Comparison of ENCODE assay signal across 8 mouse cellular contexts in genomic region chr7:24904936-24905335, GRCm38 (mm10). TPM values are rescaled to one million over a fixed set of nuclear protein-coding genes. Genes with fewer than 3 reads are reported as not detected.
A peak's percentile ranks its signal among the peaks of the same experiment; 100 is the strongest.
DNase-seq lines count a peak whose midpoint lies in the region; ATAC-seq and TF ChIP-seq lines count a peak whose summit lies in the region.

No protein-coding gene starts in this region.

- H3K9ac ChIP-seq in hindbrain, postnatal 0 days (replicated peaks; ENCODE audit: low read length), result peak overlapping the region; percentile 71; the same call in 1 of the 2 replicates
- peak overlapping the region; percentile 76 for H3K9ac ChIP-seq in liver, embryonic 11.5 days (ENCODE audit: low read depth, low read length)
- peak overlapping the region; percentile 72; the same call in 1 of the 2 replicates for H3K9ac ChIP-seq in stomach, postnatal 0 days (ENCODE audit: low read length)

- H3K9me3 ChIP-seq in erythroblast, embryonic 14.5 days (ENCODE audit: control insufficient read depth, low read length), result no peaks in the 10 kb centered on the region
- H3K9me3 ChIP-seq in hindbrain, postnatal 0 days (ENCODE audit: low read length), result no peaks in the 10 kb centered on the region
- H3K9me3 ChIP-seq in liver, embryonic 11.5 days (ENCODE audit: control insufficient read depth, low read length), result no peaks in the 10 kb centered on the region
- H3K9me3 ChIP-seq in stomach, postnatal 0 days (ENCODE audit: control insufficient read depth, low read length), result no peaks in the 10 kb centered on the region

- peak overlapping the region; percentile 86 for H3K4me2 ChIP-seq in hindbrain, postnatal 0 days (ENCODE audit: low read depth, low read length)
- H3K4me2 ChIP-seq in liver, embryonic 11.5 days, result peak overlapping the region; percentile 85
- peak overlapping the region; percentile 97 for H3K4me2 ChIP-seq in myocyte (ENCODE audit: low read depth)
- peak overlapping the region; percentile 90 for H3K4me2 ChIP-seq in stomach, postnatal 0 days (replicated peaks; ENCODE audit: low read depth)

- TF ChIP-seq CTCF in hindbrain, postnatal 0 days (IDR thresholded peaks at IDR 0.05; ENCODE audit: low read depth), result peak; percentile 88
- peak; percentile 87 for TF ChIP-seq CTCF in stomach, postnatal 0 days (IDR thresholded peaks at IDR 0.05; ENCODE audit: low read depth)

- peak overlapping the region; percentile 71 for H3K4me3 ChIP-seq in brown adipose tissue, adult 24 weeks (ENCODE audit: insufficient read depth, low read depth, low read length)
- peak overlapping the region; percentile 86 for H3K4me3 ChIP-seq in erythroblast, embryonic 14.5 days (replicated peaks)
- H3K4me3 ChIP-seq in hindbrain, postnatal 0 days (ENCODE audit: low read length), result peak overlapping the region; percentile 62
- peak overlapping the region; percentile 80 for H3K4me3 ChIP-seq in liver, embryonic 11.5 days (ENCODE audit: low read depth, low read length)
- H3K4me3 ChIP-seq in myocyte, result peak overlapping the region; percentile 73
- H3K4me3 ChIP-seq in stomach, postnatal 0 days (ENCODE audit: low read depth, low read length), result peak overlapping the region; percentile 73

- TF ChIP-seq POLR2A in myocyte (IDR thresholded peaks at IDR 0.05; ENCODE audit: insufficient read length, low read depth), result no peak

- H3ac ChIP-seq in myocyte (ENCODE audit: control insufficient read depth, insufficient read length), result peak overlapping the region; percentile 8

- no peak overlapping the region for H3K27ac ChIP-seq in brown adipose tissue, adult 24 weeks (replicated peaks; ENCODE audit: low read depth, low read length)
- H3K27ac ChIP-seq in hindbrain, postnatal 0 days, result peak overlapping the region; percentile 68
- H3K27ac ChIP-seq in liver, embryonic 11.5 days (ENCODE audit: low read depth, low read length), result peak overlapping the region; percentile 84
- H3K27ac ChIP-seq in stomach, postnatal 0 days (replicated peaks), result peak overlapping the region; percentile 93; the same call in 1 of the 2 replicates

- WGBS in hindbrain, postnatal 0 days, result 12% methylated on average over 3 of the region's 3 CpGs
- WGBS in liver, embryonic 11.5 days, result 18% methylated on average over 3 of the region's 3 CpGs
- 11% methylated on average over 3 of the region's 3 CpGs for WGBS in stomach, postnatal 0 days

- H3K27me3 ChIP-seq in erythroblast, embryonic 14.5 days (ENCODE audit: control insufficient read depth), result no peaks in the 10 kb centered on the region
- no peaks in the 10 kb centered on the region for H3K27me3 ChIP-seq in hindbrain, postnatal 0 days (ENCODE audit: insufficient read depth, low read length)
- no peaks in the 10 kb centered on the region for H3K27me3 ChIP-seq in liver, embryonic 11.5 days (replicated peaks; ENCODE audit: control insufficient read depth, insufficient read depth, low read length)
- no peaks in the 10 kb centered on the region for H3K27me3 ChIP-seq in myocyte (ENCODE audit: control insufficient read depth, insufficient read depth, insufficient read length)
- H3K27me3 ChIP-seq in stomach, postnatal 0 days (ENCODE audit: control insufficient read depth, insufficient read depth, low read length), result no peaks in the 10 kb centered on the region

- no peaks in the 10 kb centered on the region for H3K4me1 ChIP-seq in brown adipose tissue, adult 24 weeks (ENCODE audit: control insufficient read depth, insufficient read depth, insufficient read length, low read length)
- peaks cover 73% of the 10 kb centered on the region for H3K4me1 ChIP-seq in erythroblast, embryonic 14.5 days (ENCODE audit: control insufficient read depth)
- peaks cover 6% of the 10 kb centered on the region; the same call in 1 of the 2 replicates for H3K4me1 ChIP-seq in hindbrain, postnatal 0 days (ENCODE audit: insufficient read depth, low read length)
- peaks cover 39% of the 10 kb centered on the region for H3K4me1 ChIP-seq in liver, embryonic 11.5 days (replicated peaks; ENCODE audit: control insufficient read depth, insufficient read depth, low read length)
- H3K4me1 ChIP-seq in stomach, postnatal 0 days (replicated peaks; ENCODE audit: control insufficient read depth, insufficient read depth), result no peaks in the 10 kb centered on the region; the same call in 1 of the 2 replicates

- H3K36me3 ChIP-seq in erythroblast, embryonic 14.5 days (ENCODE audit: control insufficient read depth), result peaks cover 41% of the 10 kb centered on the region
- H3K36me3 ChIP-seq in hindbrain, postnatal 0 days (ENCODE audit: insufficient read depth, low read length), result peaks cover 6% of the 10 kb centered on the region; the same call in 1 of the 2 replicates
- H3K36me3 ChIP-seq in liver, embryonic 11.5 days (ENCODE audit: control insufficient read depth, insufficient read depth, low read length), result peaks cover 15% of the 10 kb centered on the region
- H3K36me3 ChIP-seq in myocyte (ENCODE audit: control insufficient read depth, insufficient read depth), result peaks cover 5% of the 10 kb centered on the region
- H3K36me3 ChIP-seq in stomach, postnatal 0 days (ENCODE audit: control insufficient read depth, insufficient read depth, low read length), result peaks cover 11% of the 10 kb centered on the region; the same call in 1 of the 2 replicates

- peak; percentile 75 for DNase-seq in adrenal gland, postnatal 10 days
- DNase-seq in adrenal gland, adult 18-20 months (ENCODE audit: low spot score in 2 of 2), result no peak
- peak; percentile 81 for DNase-seq in hindbrain, postnatal 0 days (ENCODE audit: low spot score)
- DNase-seq in liver, embryonic 11.5 days (ENCODE audit: low spot score), result no peak
- peak; percentile 79 for DNase-seq in stomach, postnatal 0 days (ENCODE audit: low spot score)

- no peak for TF ChIP-seq EP300 in stomach, postnatal 0 days (optimal IDR thresholded peaks at IDR 0.05)

- ATAC-seq in hindbrain, postnatal 0 days, result no peak
- ATAC-seq in liver, embryonic 11.5 days (replicated peaks; ENCODE audit: low FRiP score), result peak; percentile 46
- ATAC-seq in stomach, postnatal 0 days (ENCODE audit: low FRiP score, low TSS enrichment), result 0 out of 2 replicates have a peak, but pooled peaks have one; percentile 24

- peaks cover 18% of the 10 kb centered on the region for H3K79me2 ChIP-seq in myocyte (ENCODE audit: control insufficient read depth, insufficient read depth)

RNA-seq across cellular contexts. Expression of gene Arhgef1, which starts 2.2 kb away (rescaled TPM):
- 100 to 1,000 TPM in 1 of 2 experiments, 10 to 100 TPM in 1; 93.0 to 137 TPM for total RNA-seq in adrenal gland, postnatal 10 days (2021)
- 10 to 100 TPM; 83.2 to 85.5 TPM for total RNA-seq in adrenal gland, adult 18-20 months (2021)
- 26.1 and 28.4 TPM in 2 replicates for polyA plus RNA-seq in brown adipose tissue, adult 24 weeks (2012; ENCODE audit: insufficient read depth, insufficient read length, missing spikeins)
- polyA plus RNA-seq in erythroblast, embryonic 14.5 days (2012), result 20.6 and 20.7 TPM in 2 replicates
- total RNA-seq in hindbrain, postnatal 0 days (2014; rRNA removed), result 16.9 and 33.6 TPM in 2 replicates
- polyA plus RNA-seq in hindbrain, postnatal 0 days (2015; fragmentation: Nextera tagmentation; extraction: Ambion mirVana), result 33.9 and 39.0 TPM in 2 replicates
- 98.6 and 103 TPM in 2 replicates for polyA plus RNA-seq in liver, embryonic 11.5 days (2014; fragmentation: Nextera tagmentation; extraction: Ambion mirVana)
- 51.4 TPM for polyA plus RNA-seq in myocyte (2012; fragmentation: generic; extraction: Trizol)
- polyA plus RNA-seq in stomach, postnatal 0 days (2015; fragmentation: Nextera tagmentation; extraction: Ambion mirVana), result 45.2 and 49.9 TPM in 2 replicates

RNA-seq across cellular contexts. Expression of gene Cd79a, which starts 7.8 kb away (rescaled TPM):
- total RNA-seq in adrenal gland, postnatal 10 days (2021), result 1 to 10 TPM; 9.6 to 9.8 TPM
- total RNA-seq in adrenal gland, adult 18-20 months (2021), result 1 to 10 TPM in 1 of 2 experiments, under 1 TPM in 1; 0.74 to 1.0 TPM
- 0.71 and 0.96 TPM in 2 replicates for polyA plus RNA-seq in brown adipose tissue, adult 24 weeks (2012; ENCODE audit: insufficient read depth, insufficient read length, missing spikeins)
- polyA plus RNA-seq in erythroblast, embryonic 14.5 days (2012), result 0.08 and 0.10 TPM in 2 replicates
- total RNA-seq in hindbrain, postnatal 0 days (2014; rRNA removed), result 0.10 and 0.11 TPM in 2 replicates
- 0.63 and 0.93 TPM in 2 replicates for polyA plus RNA-seq in hindbrain, postnatal 0 days (2015; fragmentation: Nextera tagmentation; extraction: Ambion mirVana)
- 0.12 TPM in 1 of 2 replicates, not detected in the other for polyA plus RNA-seq in liver, embryonic 11.5 days (2014; fragmentation: Nextera tagmentation; extraction: Ambion mirVana)
- 0.12 TPM for polyA plus RNA-seq in myocyte (2012; fragmentation: generic; extraction: Trizol)
- polyA plus RNA-seq in stomach, postnatal 0 days (2015; fragmentation: Nextera tagmentation; extraction: Ambion mirVana), result 0.25 and 0.44 TPM in 2 replicates

RNA-seq across cellular contexts. Expression of gene Rps19, which starts 20.8 kb away (rescaled TPM):
- 1,000 to 10,000 TPM; 1,109 to 1,195 TPM for total RNA-seq in adrenal gland, postnatal 10 days (2021)
- total RNA-seq in adrenal gland, adult 18-20 months (2021), result 100 to 1,000 TPM; 871 to 959 TPM
- 1,002 and 1,046 TPM in 2 replicates for polyA plus RNA-seq in brown adipose tissue, adult 24 weeks (2012; ENCODE audit: insufficient read depth, insufficient read length, missing spikeins)
- polyA plus RNA-seq in erythroblast, embryonic 14.5 days (2012), result 189 and 353 TPM in 2 replicates
- 483 and 611 TPM in 2 replicates for total RNA-seq in hindbrain, postnatal 0 days (2014; rRNA removed)
- polyA plus RNA-seq in hindbrain, postnatal 0 days (2015; fragmentation: Nextera tagmentation; extraction: Ambion mirVana), result 1,228 and 1,333 TPM in 2 replicates
- 2,415 and 2,620 TPM in 2 replicates for polyA plus RNA-seq in liver, embryonic 11.5 days (2014; fragmentation: Nextera tagmentation; extraction: Ambion mirVana)
- polyA plus RNA-seq in myocyte (2012; fragmentation: generic; extraction: Trizol), result 1,912 TPM
- 2,060 and 2,085 TPM in 2 replicates for polyA plus RNA-seq in stomach, postnatal 0 days (2015; fragmentation: Nextera tagmentation; extraction: Ambion mirVana)

RNA-seq across cellular contexts. Expression of gene Dmrtc2, which starts 35.1 kb away (rescaled TPM):
- total RNA-seq in adrenal gland, postnatal 10 days (2021), result not detected
- total RNA-seq in adrenal gland, adult 18-20 months (2021), result not detected
- not detected in 2 replicates for polyA plus RNA-seq in brown adipose tissue, adult 24 weeks (2012; ENCODE audit: insufficient read depth, insufficient read length, missing spikeins)
- polyA plus RNA-seq in erythroblast, embryonic 14.5 days (2012), result not detected in 2 replicates
- total RNA-seq in hindbrain, postnatal 0 days (2014; rRNA removed), result 1.7 TPM in 1 of 2 replicates, not detected in the other
- polyA plus RNA-seq in hindbrain, postnatal 0 days (2015; fragmentation: Nextera tagmentation; extraction: Ambion mirVana), result 0.10 and 0.18 TPM in 2 replicates
- polyA plus RNA-seq in liver, embryonic 11.5 days (2014; fragmentation: Nextera tagmentation; extraction: Ambion mirVana), result not detected in 2 replicates
- polyA plus RNA-seq in myocyte (2012; fragmentation: generic; extraction: Trizol), result not detected
- not detected in 2 replicates for polyA plus RNA-seq in stomach, postnatal 0 days (2015; fragmentation: Nextera tagmentation; extraction: Ambion mirVana)

RNA-seq across cellular contexts. Expression of gene Lypd4, which starts 35.2 kb away (rescaled TPM):
- total RNA-seq in adrenal gland, postnatal 10 days (2021), result not detected
- not detected for total RNA-seq in adrenal gland, adult 18-20 months (2021)
- not detected in 2 replicates for polyA plus RNA-seq in brown adipose tissue, adult 24 weeks (2012; ENCODE audit: insufficient read depth, insufficient read length, missing spikeins)
- polyA plus RNA-seq in erythroblast, embryonic 14.5 days (2012), result 0.06 TPM in 1 of 2 replicates, not detected in the other
- total RNA-seq in hindbrain, postnatal 0 days (2014; rRNA removed), result not detected in 2 replicates
- not detected in 2 replicates for polyA plus RNA-seq in hindbrain, postnatal 0 days (2015; fragmentation: Nextera tagmentation; extraction: Ambion mirVana)
- polyA plus RNA-seq in liver, embryonic 11.5 days (2014; fragmentation: Nextera tagmentation; extraction: Ambion mirVana), result not detected in 2 replicates
- not detected for polyA plus RNA-seq in myocyte (2012; fragmentation: generic; extraction: Trizol)
- not detected in 2 replicates for polyA plus RNA-seq in stomach, postnatal 0 days (2015; fragmentation: Nextera tagmentation; extraction: Ambion mirVana)

Comparison
In these comparisons a context has a peak if more than half of its experiments do, and no peak if none do; other contexts are left out.
1. DNase-seq: peak in adrenal gland, postnatal 10 days (single experiment), hindbrain, postnatal 0 days (single experiment) and stomach, postnatal 0 days (single experiment); none in adrenal gland, adult 18-20 months (0 of 2) and liver, embryonic 11.5 days (single experiment).
2. Peak in every context shown above with its lines, with median percentiles within 50 percentile points of each other: H3K4me3 ChIP-seq, H3K4me2 ChIP-seq and H3K9ac ChIP-seq.